Mouse (Mus musculus) brain, embryonic 14.5 days (tissue): ENCODE data around the gene Hist1h2ab.

Experiments
- CTCF ChIP-seq: fragments of 200-500 bp; IDR thresholded peaks from 2 replicates; pipeline ENCODE4 v1.5.1; 2012; ENCODE audit warnings: inconsistent platforms, mild to moderate bottlenecking, moderate library complexity, borderline replicate concordance; ENCODE audit not compliant: insufficient read depth, insufficient read length; ENCODE audit errors: extremely low read depth
- POLR2A ChIP-seq: fragments of 200-500 bp; IDR thresholded peaks from 2 replicates; pipeline ENCODE4 v1.6.1; 2012; ENCODE audit warnings: mild to moderate bottlenecking, inconsistent platforms, borderline replicate concordance; ENCODE audit not compliant: poor library complexity, insufficient read depth, insufficient read length, severe bottlenecking; ENCODE audit errors: extremely low read depth

- TF ChIP-seq CTCF (no peak), POLR2A (no peak)
These were observed 2.6 kb downstream of the Hist1h2ab start for GRCm38 (mm10) chr13:23753314-23754078.
